Mouse (Mus musculus) v-Abl transformed pro-B cells (cell line): ENCODE measurements at regions not wholly inside any gene's neighbourhood (a gene's known extent, or its start where the extent isn't known, plus 50 kb on each side); places are given as distances from the start of the nearest gene placed in this dataset.

Experiments
- in situ Hi-C, 2 experiments: fragments of 400-800 bp; cut with MboI; formaldehyde crosslinking; loops; one replicate each; pipeline ENCODE4 v1.15.1; 2025; ENCODE audit not compliant: unreplicated experiment in 2 of 2

DNA sequence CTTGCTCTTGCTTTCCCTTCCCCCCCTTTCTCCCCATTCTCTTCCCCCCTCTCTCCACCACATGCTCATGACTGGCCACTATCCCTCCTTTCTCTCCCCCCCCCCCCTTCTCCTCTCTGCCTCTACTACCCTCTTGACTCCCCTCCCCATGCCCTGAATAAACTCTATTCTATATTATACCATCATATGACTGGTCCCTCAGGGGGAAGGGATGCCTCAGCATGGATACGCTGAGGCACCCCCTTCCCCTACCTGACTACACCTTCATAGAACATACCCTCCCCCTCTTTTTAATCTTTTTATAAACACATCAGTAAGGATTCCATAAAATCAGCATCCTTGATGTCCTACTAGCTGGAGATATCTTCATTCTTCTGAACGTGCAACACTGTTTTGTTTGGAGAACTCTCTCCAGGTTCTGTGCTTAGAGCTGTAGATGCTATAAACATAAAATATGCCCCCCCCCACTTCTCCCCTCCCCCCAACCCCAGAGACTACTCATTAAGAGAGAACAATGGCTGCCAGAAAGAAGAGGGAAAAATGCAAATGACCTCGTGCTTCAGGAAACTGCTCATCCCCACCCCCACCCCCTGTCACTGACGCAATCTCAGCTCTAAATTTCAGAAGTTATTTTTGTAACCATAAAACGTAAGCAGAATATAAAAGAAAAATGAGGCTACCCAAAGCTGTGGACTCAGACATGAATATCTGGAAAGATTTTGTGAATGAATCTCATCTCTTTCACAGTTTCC lies 102.3 kb downstream of the Pja2 start:
- in situ Hi-C loops, result loop anchor here (25.0 kb wide), 1 partner anchor 1308 kb away; the partner anchor contains the start of gene Tmem232 (in 2 of the 2)

DNA sequence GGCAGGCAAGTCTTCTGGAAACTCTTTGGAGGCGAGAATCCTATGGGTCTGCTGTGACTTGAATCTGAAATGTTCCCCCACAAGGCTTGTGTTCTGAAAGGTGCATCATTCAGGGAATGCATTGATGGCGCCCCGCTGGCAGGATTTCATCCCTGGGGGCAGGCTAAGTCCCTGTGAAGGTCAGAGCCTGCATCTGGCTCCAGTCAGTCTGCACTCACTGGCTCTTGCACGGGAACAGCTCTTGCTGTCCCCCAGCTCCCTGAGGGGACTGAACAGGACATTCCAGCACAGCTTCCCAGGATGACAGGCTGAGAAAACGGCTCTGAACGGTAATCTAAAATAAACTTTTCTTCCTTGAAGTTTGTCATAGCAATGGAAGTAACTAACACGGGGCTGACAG lies 117.1 kb downstream of the Pja2 start:
- in situ Hi-C loops, result no loop called here

DNA sequence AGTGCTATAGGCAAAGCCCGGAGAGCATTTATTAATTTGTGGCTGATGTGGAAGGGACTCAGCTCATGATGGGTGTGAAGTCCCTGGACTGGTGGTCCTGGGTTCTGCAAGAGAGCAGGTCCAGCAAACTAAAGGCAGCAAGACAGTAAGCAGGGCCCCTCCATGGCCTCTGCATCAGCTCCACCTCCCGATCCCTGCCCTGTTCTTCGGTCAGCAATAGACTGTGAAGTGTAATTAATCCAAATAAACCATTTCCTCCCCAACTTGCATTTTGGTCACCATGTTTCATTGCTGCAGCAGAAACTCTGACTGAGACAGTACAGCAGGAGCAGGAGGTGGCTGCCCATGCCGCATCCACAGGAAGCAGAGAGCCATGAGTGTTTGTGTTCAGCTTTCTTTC lies 118.5 kb downstream of the Pja2 start:
- in situ Hi-C loops, result no loop called here

DNA sequence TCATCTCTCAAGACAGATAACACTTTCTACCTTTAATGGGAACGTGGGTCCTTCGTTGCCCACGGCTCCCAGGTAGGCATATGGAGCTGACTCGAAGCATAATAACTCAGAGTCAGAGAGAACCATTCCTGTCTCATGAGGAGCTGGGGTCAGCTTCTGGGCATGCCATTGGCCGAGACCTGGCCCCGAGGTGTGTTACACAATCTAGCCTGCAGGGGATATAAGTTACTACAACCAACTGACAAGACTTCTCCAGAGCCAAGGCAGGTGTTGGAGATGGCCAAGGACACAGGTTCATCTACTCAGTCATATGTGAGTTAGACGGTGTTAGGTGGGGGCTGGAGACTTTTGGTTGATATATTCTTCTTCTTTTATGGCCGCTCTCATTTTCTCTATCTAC lies 120.4 kb downstream of the Pja2 start:
- in situ Hi-C loops, result no loop called here

GRCm38 (mm10) chr17:64210366-64210765 lies 121.3 kb downstream of the Pja2 start:
- in situ Hi-C loops, result no loop called here

- in situ Hi-C loops, result no loop called here
Measured at GRCm38 (mm10) chr17:64209640-64210039, 122.1 kb downstream of the Pja2 start.

GRCm38 (mm10) chr17:64208152-64208855 lies 123.4 kb downstream of the Pja2 start:
- in situ Hi-C loops, result no loop called here

DNA sequence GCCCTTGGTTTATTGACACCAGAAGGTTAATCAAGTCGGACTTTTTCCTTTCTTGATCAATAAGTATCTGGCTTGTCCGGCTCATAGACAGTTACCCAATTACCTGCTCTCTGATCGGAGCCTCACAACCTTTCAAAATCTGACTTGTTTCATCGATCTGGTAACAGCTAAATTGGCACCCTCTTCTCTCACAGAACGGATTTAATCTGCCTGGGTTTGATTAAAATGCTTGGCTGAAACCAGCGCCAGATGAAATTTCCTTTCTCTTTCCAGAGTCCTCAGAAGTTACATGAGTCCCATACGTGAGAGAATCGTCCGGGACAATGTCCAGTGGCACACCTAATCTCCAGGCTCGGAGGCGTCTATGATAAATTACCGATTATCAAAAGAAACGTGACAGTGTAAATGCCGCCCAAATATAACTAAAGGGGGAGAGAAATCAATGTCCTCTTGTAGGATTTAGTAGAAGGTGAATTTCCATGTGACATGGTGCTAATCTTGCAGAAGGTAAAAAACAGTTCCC lies 125.5 kb downstream of the Pja2 start:
- in situ Hi-C loops, result no loop called here

DNA sequence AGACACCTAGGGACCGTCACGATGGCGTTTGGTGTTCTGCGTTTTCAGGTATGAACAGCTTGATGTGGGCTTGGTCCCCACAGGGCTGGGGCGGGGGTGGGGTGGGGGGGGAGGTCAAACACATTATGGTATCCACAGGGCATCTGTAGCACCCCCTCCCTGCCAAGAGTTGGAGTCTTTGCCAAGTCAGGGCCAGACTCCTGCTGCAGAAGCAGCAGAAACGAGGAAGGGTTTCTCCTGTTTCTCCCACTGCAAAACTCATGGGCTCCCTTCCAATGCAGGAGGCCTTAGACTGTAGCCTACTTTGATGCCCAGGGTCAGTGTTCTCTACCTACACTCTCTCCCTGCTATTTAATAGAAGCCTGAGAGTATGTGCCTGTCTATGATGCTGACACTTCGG lies 128.1 kb downstream of the Pja2 start:
- in situ Hi-C loops, result no loop called here

GRCm38 (mm10) chr17:64202248-64202647 lies 129.5 kb downstream of the Pja2 start:
- in situ Hi-C loops, result no loop called here

- in situ Hi-C loops, result no loop called here
Measured at GRCm38 (mm10) chr17:64201609-64202008, 130.1 kb downstream of the Pja2 start.

GRCm38 (mm10) chr17:64200092-64200877 lies 131.4 kb downstream of the Pja2 start:
- in situ Hi-C loops, result no loop called here

- in situ Hi-C loops, result no loop called here
Measured at GRCm38 (mm10) chr17:64199241-64199933, 132.3 kb downstream of the Pja2 start.

- in situ Hi-C loops, result no loop called here
Measured at GRCm38 (mm10) chr17:64196437-64196836, 135.3 kb downstream of the Pja2 start.

GRCm38 (mm10) chr17:64193055-64193454 lies 138.7 kb downstream of the Pja2 start:
- in situ Hi-C loops, result no loop called here
